Mouse (Mus musculus) lung, embryonic 15.5 days (tissue): ENCODE data around the gene Pygb. TPM values are rescaled to one million over a fixed set of nuclear protein-coding genes. Genes with fewer than 3 reads are reported as not detected.

Source experiments
- ATAC-seq: fragments of 200-750 bp; cut with Nextera tagmentation; 2 replicates; pipeline ENCODE4 v1.8.0; 2017; ENCODE audit warnings: moderate number of reproducible peaks, borderline replicate concordance; ENCODE audit not compliant: low FRiP score, low TSS enrichment; ENCODE audit errors: extremely low read depth
- H3K27ac ChIP-seq: fragments of 300-500 bp; sonication (generic); 2 replicates; pipeline ENCODE4 v1.5.1; 2015; ENCODE audit warnings: moderate library complexity, mild to moderate bottlenecking, inconsistent platforms
- H3K27me3 ChIP-seq: fragments of 300-500 bp; sonication (generic); 2 replicates; pipeline ENCODE4 v1.6.1; 2015; ENCODE audit warnings: inconsistent platforms
- H3K36me3 ChIP-seq: fragments of 300-500 bp; sonication (generic); 2 replicates; pipeline ENCODE4 v1.6.1; 2015; ENCODE audit warnings: inconsistent platforms
- H3K4me1 ChIP-seq: fragments of 300-500 bp; sonication (generic); 2 replicates; pipeline ENCODE4 v1.6.1; 2015; ENCODE audit warnings: inconsistent platforms
- H3K4me2 ChIP-seq: fragments of 300-500 bp; sonication (generic); 2 replicates; pipeline ENCODE4 v1.6.1; 2015; ENCODE audit warnings: inconsistent platforms, mild to moderate bottlenecking, moderate library complexity
- H3K4me3 ChIP-seq: fragments of 300-500 bp; sonication (generic); 2 replicates; pipeline ENCODE4 v1.5.1; 2015; ENCODE audit warnings: mild to moderate bottlenecking, inconsistent platforms
- H3K9ac ChIP-seq: fragments of 300-500 bp; sonication (generic); 2 replicates; pipeline ENCODE4 v1.6.1; 2015; ENCODE audit warnings: inconsistent platforms
- H3K9me3 ChIP-seq: fragments of 300-500 bp; sonication (generic); 2 replicates; pipeline ENCODE4 v1.6.1; 2016; ENCODE audit warnings: inconsistent platforms
- WGBS: fragments of 180-500 bp; shearing (Covaris S2); methylation state at CpG from one replicate; pipeline ENCODE4 v1.1.7; 2015; 5-methylcytosine and 5-hydroxymethylcytosine counted together
- polyA plus RNA-seq: library from polyadenylated mRNA; unstranded; fragments of >200 nt; fragmentation: Nextera tagmentation; extraction: Ambion mirVana; gene quantifications from 2 replicates; pipeline ENCODE4 v1.2.1, GENCODE M21; 2015

The Pygb gene
- polyA plus RNA-seq, 1 experiment from 2014 or later, result 91.7 TPM

GRCm38 (mm10) chr2:150851251-150851650 is 64.7 kb downstream of the Pygb start:
- Histone ChIP-seq H3K36me3 (no peaks in the 10 kb centered on the region), H3K4me2 (no peak overlapping the region), H3K9ac (no peak overlapping the region), H3K9me3 (no peaks in the 10 kb centered on the region), H3K27ac (no peak overlapping the region), H3K27me3 (no peaks in the 10 kb centered on the region), H3K4me3 (no peak overlapping the region), H3K4me1 (no peaks in the 10 kb centered on the region)
- whole genome bisulfite sequencing, result 72% methylated on average over 9 of the region's 9 CpGs
- ATAC-seq, result no peak; the same call in 1 of the 2 replicates

DNA sequence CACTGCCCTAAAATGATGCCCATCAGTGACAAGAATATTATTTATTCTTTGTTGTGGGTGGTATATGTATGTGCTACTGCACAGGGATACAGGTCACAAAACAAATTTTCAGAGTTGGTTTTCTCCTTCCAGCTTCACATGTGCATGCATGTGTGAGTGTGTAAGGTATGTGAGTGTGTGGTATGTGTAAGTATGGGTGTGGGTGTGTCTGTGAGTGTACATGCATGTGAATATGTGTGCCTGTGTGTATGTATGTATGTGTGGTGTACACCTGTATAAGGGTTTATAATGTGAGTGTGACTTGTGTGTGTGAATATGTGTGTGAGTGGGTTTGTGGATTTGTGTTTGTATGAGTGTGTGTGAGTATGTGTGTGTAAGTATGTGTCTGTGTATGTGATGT is 68.7 kb downstream of the Pygb start:
- Histone ChIP-seq H3K4me2 (no peak overlapping the region), H3K27me3 (no peaks in the 10 kb centered on the region), H3K9me3 (no peaks in the 10 kb centered on the region), H3K4me1 (no peaks in the 10 kb centered on the region), H3K27ac (no peak overlapping the region), H3K9ac (no peak overlapping the region), H3K36me3 (no peaks in the 10 kb centered on the region), H3K4me3 (no peak overlapping the region)
- ATAC-seq, result no peak

- ATAC-seq, result no peak
- H3K36me3 ChIP-seq, result no peaks in the 10 kb centered on the region
- no peaks in the 10 kb centered on the region for H3K4me1 ChIP-seq
- H3K27ac ChIP-seq, result no peak overlapping the region
- no peak overlapping the region for H3K4me2 ChIP-seq
- no peaks in the 10 kb centered on the region for H3K27me3 ChIP-seq
- WGBS, result 70% methylated on average over 9 of the region's 9 CpGs
- no peaks in the 10 kb centered on the region for H3K9me3 ChIP-seq
- no peak overlapping the region for H3K9ac ChIP-seq
- H3K4me3 ChIP-seq, result no peak overlapping the region
Measured at GRCm38 (mm10) chr2:150858724-150859487, 72.4 kb downstream of the Pygb start.

DNA sequence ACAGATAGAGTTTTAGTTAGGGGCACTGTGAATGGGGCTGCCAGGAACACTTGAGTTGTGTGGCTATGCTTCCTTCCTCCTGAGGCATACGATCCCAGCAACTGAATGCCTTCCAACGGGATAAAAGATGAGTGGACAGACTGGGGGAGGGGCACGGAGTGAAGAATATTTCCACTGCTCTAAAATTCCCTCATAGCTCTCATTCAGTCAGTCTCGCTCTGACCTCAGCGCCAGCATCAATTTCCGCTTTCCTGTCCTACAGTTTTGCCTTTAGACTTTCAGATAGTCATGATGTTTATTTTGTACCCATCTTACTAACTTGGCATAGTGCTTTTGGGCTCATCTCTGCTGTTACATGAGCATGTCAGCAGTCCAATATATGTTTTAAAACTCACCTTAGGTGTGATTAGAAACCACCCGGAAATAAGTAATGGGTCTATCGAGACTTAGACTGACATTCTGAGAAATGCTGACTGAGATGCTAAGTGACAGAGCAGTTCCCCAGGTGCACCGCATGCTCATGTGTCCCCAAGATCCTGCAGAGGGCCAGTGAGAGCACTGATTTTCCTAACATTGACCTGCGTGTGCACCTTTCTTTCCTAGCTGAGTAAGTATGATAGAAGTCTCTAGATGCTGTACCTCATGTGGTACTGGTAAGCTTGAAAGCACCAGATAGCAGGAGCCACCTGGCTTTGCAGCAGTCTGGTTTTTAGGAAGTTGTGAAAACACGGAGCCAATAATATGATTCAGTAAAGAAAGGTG is 73.4 kb downstream of the Pygb start:
- Histone ChIP-seq H3K9ac (no peak overlapping the region), H3K27me3 (no peaks in the 10 kb centered on the region), H3K4me1 (no peaks in the 10 kb centered on the region), H3K4me2 (no peak overlapping the region), H3K36me3 (no peaks in the 10 kb centered on the region), H3K4me3 (no peak overlapping the region), H3K27ac (no peak overlapping the region), H3K9me3 (no peaks in the 10 kb centered on the region)
- 71% methylated on average over 11 of the region's 11 CpGs for WGBS
- ATAC-seq, result no peak

DNA sequence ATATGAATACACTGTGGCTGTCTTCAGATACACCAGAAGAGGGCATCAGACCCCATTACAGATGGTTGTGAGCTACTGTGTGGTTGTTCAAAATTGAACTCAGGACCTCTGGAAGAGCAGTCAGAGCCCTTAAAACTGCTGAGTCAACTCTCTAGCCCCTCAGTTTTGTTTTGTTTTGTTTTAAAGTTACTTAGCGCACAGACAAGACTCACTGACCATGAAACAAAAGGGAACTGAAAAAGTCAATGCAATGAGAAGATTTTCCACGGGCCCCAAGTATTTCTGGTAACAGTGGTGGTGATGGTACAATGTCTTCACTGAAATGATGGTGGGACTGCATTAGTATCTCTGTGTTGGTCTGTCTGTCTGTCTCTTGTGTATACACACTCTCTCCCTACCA is 74.6 kb downstream of the Pygb start:
- Histone ChIP-seq H3K27me3 (no peaks in the 10 kb centered on the region), H3K36me3 (no peaks in the 10 kb centered on the region), H3K9me3 (no peaks in the 10 kb centered on the region), H3K4me3 (no peak overlapping the region), H3K4me2 (no peak overlapping the region), H3K9ac (no peak overlapping the region), H3K27ac (no peak overlapping the region), H3K4me1 (no peaks in the 10 kb centered on the region)
- WGBS, result 89% methylated on average over 2 of the region's 2 CpGs
- ATAC-seq, result no peak

DNA sequence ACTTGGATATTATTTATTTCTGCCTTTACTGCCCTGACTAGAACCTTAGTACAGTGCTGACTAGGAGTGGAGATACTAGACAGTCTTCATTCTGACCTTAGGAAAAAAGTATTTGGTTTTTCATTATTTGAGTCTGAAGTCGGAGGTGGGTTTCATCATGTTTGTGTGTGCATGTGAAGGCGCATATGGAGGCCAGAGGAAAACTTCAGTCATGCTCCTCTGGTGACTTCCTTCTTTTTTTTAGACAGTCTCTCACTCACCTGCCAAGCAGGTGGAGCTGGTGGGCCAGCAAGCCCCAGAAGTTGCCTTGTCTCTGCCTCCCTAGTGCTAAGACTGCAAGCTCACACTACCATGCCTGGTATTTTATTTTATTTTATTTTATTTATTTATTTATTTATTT is 80.5 kb downstream of the Pygb start:
- Histone ChIP-seq H3K4me1 (no peaks in the 10 kb centered on the region), H3K4me2 (no peak overlapping the region), H3K27me3 (no peaks in the 10 kb centered on the region), H3K27ac (no peak overlapping the region), H3K4me3 (no peak overlapping the region), H3K9me3 (no peaks in the 10 kb centered on the region), H3K9ac (no peak overlapping the region), H3K36me3 (no peaks in the 10 kb centered on the region)
- 89% methylated on average over 2 of the region's 2 CpGs for WGBS
- no peak for ATAC-seq

- no peak overlapping the region for H3K27ac ChIP-seq
- H3K4me2 ChIP-seq, result no peak overlapping the region
- no peak for ATAC-seq
- H3K36me3 ChIP-seq, result no peaks in the 10 kb centered on the region
- H3K27me3 ChIP-seq, result no peaks in the 10 kb centered on the region
- no peak overlapping the region for H3K9ac ChIP-seq
- 87% methylated on average over 1 of the region's 1 CpGs for WGBS
- H3K9me3 ChIP-seq, result no peaks in the 10 kb centered on the region
- no peaks in the 10 kb centered on the region for H3K4me1 ChIP-seq
- no peak overlapping the region for H3K4me3 ChIP-seq
Measured at GRCm38 (mm10) chr2:150869446-150869845, 82.9 kb downstream of the Pygb start.

- H3K4me2 ChIP-seq, result no peak overlapping the region
- no peaks in the 10 kb centered on the region for H3K36me3 ChIP-seq
- no peaks in the 10 kb centered on the region for H3K27me3 ChIP-seq
- no peak overlapping the region for H3K9ac ChIP-seq
- ATAC-seq, result no peak
- H3K4me3 ChIP-seq, result no peak overlapping the region
- H3K4me1 ChIP-seq, result no peaks in the 10 kb centered on the region
- no peaks in the 10 kb centered on the region for H3K9me3 ChIP-seq
- H3K27ac ChIP-seq, result no peak overlapping the region
- 79% methylated on average over 1 of the region's 1 CpGs for WGBS
Measured at GRCm38 (mm10) chr2:150874508-150874907, 88.0 kb downstream of the Pygb start.

- Histone ChIP-seq H3K27ac (no peak overlapping the region), H3K4me1 (no peaks in the 10 kb centered on the region), H3K36me3 (no peaks in the 10 kb centered on the region), H3K4me3 (no peak overlapping the region), H3K9ac (no peak overlapping the region), H3K9me3 (no peaks in the 10 kb centered on the region), H3K27me3 (no peaks in the 10 kb centered on the region), H3K4me2 (no peak overlapping the region)
- 94% methylated on average over 1 of the region's 1 CpGs for WGBS
- no peak for ATAC-seq
Measured at GRCm38 (mm10) chr2:150875226-150875625, 88.7 kb downstream of the Pygb start.

DNA sequence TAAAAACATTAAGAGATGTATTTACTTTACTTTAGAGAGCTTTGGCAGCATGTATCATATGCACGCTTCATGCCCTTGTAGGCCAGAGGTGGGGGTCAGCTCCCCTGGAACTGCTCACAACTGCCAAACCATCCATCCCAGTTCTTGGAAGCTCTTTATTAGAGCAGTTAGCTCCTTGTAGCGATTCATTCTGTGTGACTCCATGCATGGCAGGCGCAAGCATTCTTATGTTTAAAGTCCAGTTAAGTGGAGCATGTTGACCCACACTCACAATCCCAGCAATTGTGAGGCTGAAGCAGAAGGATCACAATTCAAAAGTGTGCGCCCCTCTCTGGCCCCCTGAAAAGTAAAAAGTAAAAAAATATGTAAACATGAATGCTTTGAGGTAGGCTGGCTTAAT is 91.0 kb downstream of the Pygb start:
- Histone ChIP-seq H3K9me3 (no peaks in the 10 kb centered on the region), H3K9ac (no peak overlapping the region), H3K27me3 (no peaks in the 10 kb centered on the region), H3K4me3 (no peak overlapping the region), H3K4me2 (no peak overlapping the region), H3K36me3 (no peaks in the 10 kb centered on the region), H3K4me1 (no peaks in the 10 kb centered on the region), H3K27ac (no peak overlapping the region)
- no peak for ATAC-seq
- 75% methylated on average over 4 of the region's 4 CpGs for WGBS
